Mouse (Mus musculus) forebrain, postnatal 0 days (tissue): Measurements from ENCODE around the gene Atp10b. TPM values are rescaled to one million over a fixed set of nuclear protein-coding genes. Genes with fewer than 3 reads are reported as not detected.

Source experiments
- ATAC-seq: fragments of 200-750 bp; cut with Nextera tagmentation; 2 replicates; pipeline ENCODE4 v1.8.0; 2017; ENCODE audit warnings: mild to moderate bottlenecking, moderate library complexity
- DNase-seq: peaks from one replicate; pipeline ENCODE4 v3.0.0-alpha.2; 2015
- H3K27ac ChIP-seq: fragments of 300-500 bp; sonication (generic); 2 replicates; pipeline ENCODE4 v1.5.1; 2014; ENCODE audit warnings: low read depth, mild to moderate bottlenecking, antibody characterized with exemption, low read length, moderate library complexity, mixed read lengths
- H3K27me3 ChIP-seq: fragments of 300-500 bp; sonication (generic); 2 replicates; pipeline ENCODE4 v1.6.1; 2014; ENCODE audit warnings: mild to moderate bottlenecking, low read length, mixed read lengths; ENCODE audit not compliant: insufficient read depth
- H3K36me3 ChIP-seq: fragments of 300-500 bp; sonication (generic); 2 replicates; pipeline ENCODE4 v1.6.1; 2014; ENCODE audit warnings: mild to moderate bottlenecking, moderate library complexity; ENCODE audit not compliant: insufficient read depth
- H3K4me1 ChIP-seq: fragments of 300-500 bp; sonication (generic); 2 replicates; pipeline ENCODE4 v1.6.1; 2014; ENCODE audit warnings: antibody characterized with exemption; ENCODE audit not compliant: insufficient read depth
- H3K4me2 ChIP-seq: fragments of 300-500 bp; sonication (generic); 2 replicates; pipeline ENCODE4 v1.6.1; 2014; ENCODE audit warnings: low read depth, mild to moderate bottlenecking, moderate library complexity
- H3K4me3 ChIP-seq: fragments of 300-500 bp; sonication (generic); 2 replicates; pipeline ENCODE4 v1.5.1; 2014; ENCODE audit warnings: low read depth, low read length, mixed read lengths
- H3K9ac ChIP-seq: fragments of 300-500 bp; sonication (generic); 2 replicates; pipeline ENCODE4 v1.6.1; 2014; ENCODE audit warnings: mild to moderate bottlenecking
- H3K9me3 ChIP-seq: fragments of 300-500 bp; sonication (generic); 2 replicates; pipeline ENCODE4 v1.6.1; 2016; ENCODE audit warnings: low read length
- CTCF ChIP-seq: sonication (generic); IDR thresholded peaks from 2 replicates; pipeline ENCODE4 v1.5.1; 2016; ENCODE audit warnings: antibody characterized with exemption, control low read depth, low read depth
- WGBS: fragments of 180-500 bp; shearing (Covaris S2); extraction: QIAGEN DNeasy Blood & Tissue Kit; methylation state at CpG from one replicate; pipeline ENCODE4 v1.1.7; 2014; 5-methylcytosine and 5-hydroxymethylcytosine counted together
- polyA plus RNA-seq: library from polyadenylated mRNA; unstranded; fragments of >200 nt; fragmentation: Nextera tagmentation; extraction: Ambion mirVana; gene quantifications from 2 replicates; pipeline ENCODE4 v1.2.1, GENCODE M21; 2015
- total RNA-seq: library from RNA; depleted of rRNA; stranded (reverse); fragments of >200 nt; gene quantifications from 2 replicates; pipeline ENCODE4 v1.2.3, GENCODE M21; 2014

Atp10b gene
- total and polyA plus RNA-seq, 2 experiments from 2014 or later: 0.21 to 1.1 TPM

DNA sequence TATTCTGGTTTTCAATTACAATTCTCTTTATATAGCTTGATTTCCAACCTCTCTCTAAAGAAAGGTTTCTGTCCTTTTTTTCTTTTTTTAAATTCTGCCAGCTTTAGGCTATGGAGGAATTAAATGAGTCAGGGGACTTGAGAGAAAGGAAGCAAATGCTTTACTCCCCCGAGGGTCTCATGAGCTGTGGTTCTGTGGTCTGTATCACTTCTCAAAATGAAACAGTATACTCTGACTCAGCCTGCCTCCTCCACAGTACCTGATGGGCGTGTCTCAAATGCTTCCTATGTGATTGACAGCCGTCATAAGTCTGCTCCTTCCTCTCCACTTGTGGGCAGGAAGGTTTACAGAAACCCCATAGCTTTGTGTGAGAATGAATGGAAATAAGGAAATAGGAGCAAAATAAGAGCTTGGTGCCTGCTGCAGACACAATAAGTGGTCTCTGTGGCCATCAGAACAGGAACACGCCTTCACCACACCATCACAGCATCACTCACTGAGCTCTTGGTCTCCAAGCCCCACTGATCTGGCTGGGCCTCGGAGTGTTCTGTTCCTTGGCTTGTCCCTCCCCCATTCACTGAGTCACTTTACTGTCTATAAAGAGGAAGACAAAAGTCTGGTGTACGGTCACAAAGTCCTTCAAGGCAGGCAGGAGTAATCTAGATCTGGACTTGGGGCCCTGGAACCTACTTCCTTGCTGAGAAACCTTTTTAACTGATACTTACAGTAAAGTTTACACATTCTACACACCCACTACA is 24.9 kb downstream of the Atp10b start:
- no peak overlapping the region for H3K4me3 ChIP-seq
- WGBS: 86% methylated on average over 6 of the region's 6 CpGs
- H3K36me3 ChIP-seq: no peaks in the 10 kb centered on the region
- H3K27ac ChIP-seq: no peak overlapping the region
- no peak for ATAC-seq
- no peak overlapping the region for H3K4me2 ChIP-seq
- H3K9me3 ChIP-seq: no peaks in the 10 kb centered on the region
- no peaks in the 10 kb centered on the region for H3K27me3 ChIP-seq
- TF ChIP-seq CTCF: no peak
- no peaks in the 10 kb centered on the region for H3K4me1 ChIP-seq
- H3K9ac ChIP-seq: no peak overlapping the region
- no peak for DNase-seq

GRCm38 (mm10) chr11:43182401-43182800 is 32.7 kb downstream of the Atp10b start:
- Histone ChIP-seq H3K4me3 (no peak overlapping the region), H3K4me1 (no peaks in the 10 kb centered on the region), H3K4me2 (no peak overlapping the region), H3K9ac (no peak overlapping the region), H3K27me3 (no peaks in the 10 kb centered on the region), H3K9me3 (no peaks in the 10 kb centered on the region), H3K27ac (no peak overlapping the region), H3K36me3 (no peaks in the 10 kb centered on the region)
- WGBS: 83% methylated on average over 2 of the region's 2 CpGs
- ATAC-seq (no peak), DNase-seq (no peak)
- TF ChIP-seq CTCF: no peak

DNA sequence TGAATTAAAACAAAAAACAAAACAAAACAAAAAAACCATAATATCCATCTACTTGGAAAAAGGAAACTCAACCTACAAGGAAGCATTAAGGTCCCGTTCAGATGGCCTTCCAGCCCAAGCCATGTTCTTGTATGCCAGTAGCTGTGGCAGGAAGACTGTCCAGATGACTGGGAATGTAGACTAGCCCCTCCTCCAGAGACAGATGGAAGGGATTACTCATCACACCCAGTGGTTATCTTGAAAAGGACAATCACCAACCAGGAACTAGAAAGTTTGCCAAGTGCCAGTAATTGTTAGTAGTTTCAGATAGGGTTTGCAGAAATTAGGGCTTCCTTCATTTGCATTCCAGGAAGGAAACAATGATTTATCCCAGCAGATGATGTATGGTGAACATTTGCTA is 33.1 kb downstream of the Atp10b start:
- H3K9me3 ChIP-seq: no peaks in the 10 kb centered on the region
- no peak overlapping the region for H3K9ac ChIP-seq
- H3K4me1 ChIP-seq: no peaks in the 10 kb centered on the region
- H3K27ac ChIP-seq: no peak overlapping the region
- TF ChIP-seq CTCF: no peak
- no peak for DNase-seq
- no peaks in the 10 kb centered on the region for H3K36me3 ChIP-seq
- ATAC-seq: no peak
- no peak overlapping the region for H3K4me2 ChIP-seq
- H3K4me3 ChIP-seq: no peak overlapping the region
- no peaks in the 10 kb centered on the region for H3K27me3 ChIP-seq
- 69% methylated on average over 1 of the region's 1 CpGs for WGBS

DNA sequence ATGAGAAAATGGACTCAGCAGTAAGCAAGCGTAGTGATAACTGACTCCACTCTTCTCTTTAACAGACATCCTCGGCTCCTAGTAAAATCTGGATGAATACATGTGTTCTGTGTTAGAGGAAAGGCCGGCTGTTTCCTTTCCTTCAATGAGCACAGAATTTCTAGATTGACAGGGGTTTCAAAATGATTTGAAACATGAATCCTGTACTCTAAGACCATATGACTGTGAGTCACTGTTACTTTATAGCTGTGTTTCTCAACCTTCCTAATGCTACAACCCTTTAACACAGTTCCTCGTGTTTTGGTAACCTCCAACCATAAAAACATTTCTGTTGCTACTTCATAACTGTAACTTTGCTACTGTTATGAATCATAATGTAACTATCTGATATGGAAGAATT is 33.8 kb downstream of the Atp10b start:
- WGBS: 84% methylated on average over 4 of the region's 4 CpGs
- Histone ChIP-seq H3K27ac (no peak overlapping the region), H3K9me3 (no peaks in the 10 kb centered on the region), H3K9ac (no peak overlapping the region), H3K4me2 (no peak overlapping the region), H3K4me3 (no peak overlapping the region), H3K36me3 (no peaks in the 10 kb centered on the region), H3K4me1 (no peaks in the 10 kb centered on the region), H3K27me3 (no peaks in the 10 kb centered on the region)
- no peak for DNase-seq
- no peak for ATAC-seq
- no peak for TF ChIP-seq CTCF

DNA sequence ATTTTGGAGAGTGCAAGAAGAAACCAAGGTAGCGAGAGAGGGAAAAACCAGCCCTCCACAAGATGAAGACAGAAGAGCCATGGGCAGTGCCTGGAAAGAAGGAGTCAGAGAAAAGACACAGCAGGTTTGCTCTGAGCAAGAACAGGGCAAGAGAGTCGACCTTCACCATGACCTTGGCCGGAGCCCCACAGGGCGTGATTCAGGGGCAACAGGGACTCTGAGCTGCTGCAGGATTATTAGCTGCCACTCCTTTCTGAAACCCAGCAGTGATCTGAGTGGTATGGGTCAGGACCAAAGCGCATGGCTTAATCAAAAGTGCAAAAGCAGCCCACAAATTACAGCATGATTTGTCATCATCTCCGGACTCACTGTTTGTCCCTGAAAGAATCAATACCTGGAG is 36.6 kb downstream of the Atp10b start:
- 78% methylated on average over 6 of the region's 6 CpGs for WGBS
- Histone ChIP-seq H3K4me3 (no peak overlapping the region), H3K4me2 (no peak overlapping the region), H3K9ac (no peak overlapping the region), H3K36me3 (no peaks in the 10 kb centered on the region), H3K4me1 (no peaks in the 10 kb centered on the region), H3K27me3 (no peaks in the 10 kb centered on the region), H3K9me3 (no peaks in the 10 kb centered on the region), H3K27ac (no peak overlapping the region)
- no peak for DNase-seq
- ATAC-seq: no peak
- no peak for TF ChIP-seq CTCF

GRCm38 (mm10) chr11:43189817-43190593 is 40.3 kb downstream of the Atp10b start:
- Histone ChIP-seq H3K4me3 (no peak overlapping the region), H3K9me3 (no peaks in the 10 kb centered on the region), H3K4me2 (no peak overlapping the region), H3K36me3 (no peaks in the 10 kb centered on the region), H3K27ac (no peak overlapping the region), H3K9ac (no peak overlapping the region), H3K4me1 (no peaks in the 10 kb centered on the region), H3K27me3 (no peaks in the 10 kb centered on the region)
- ATAC-seq (no peak), DNase-seq (no peak)
- TF ChIP-seq CTCF: no peak
- WGBS: 89% methylated on average over 3 of the region's 3 CpGs

- no peak overlapping the region for H3K4me3 ChIP-seq
- H3K27ac ChIP-seq: no peak overlapping the region
- no peak for TF ChIP-seq CTCF
- H3K4me2 ChIP-seq: no peak overlapping the region
- no peaks in the 10 kb centered on the region for H3K27me3 ChIP-seq
- WGBS: 88% methylated on average over 2 of the region's 2 CpGs
- H3K9ac ChIP-seq: no peak overlapping the region
- no peaks in the 10 kb centered on the region for H3K4me1 ChIP-seq
- no peaks in the 10 kb centered on the region for H3K9me3 ChIP-seq
- ATAC-seq (no peak), DNase-seq (no peak)
- H3K36me3 ChIP-seq: no peaks in the 10 kb centered on the region
These were observed 49.1 kb downstream of the Atp10b start for GRCm38 (mm10) chr11:43198811-43199210.
